Mouse (Mus musculus): ENCODE measurements around the gene Mob3b.

The Mob3b gene

GRCm38 (mm10) chr4:35034504-35035290 lies 122.6 kb downstream of the Mob3b start:
- TF ChIP-seq GATA4 (IDR thresholded peaks at IDR 0.05; ENCODE audit: insufficient replicate concordance, low read length): no peak

- TF ChIP-seq GATA4 (IDR thresholded peaks at IDR 0.05; ENCODE audit: insufficient replicate concordance, low read length): no peak
Observed at GRCm38 (mm10) chr4:35032758-35033157, 124.5 kb downstream of the Mob3b start.

GRCm38 (mm10) chr4:35031623-35032022 lies 125.7 kb downstream of the Mob3b start:
- no peak for TF ChIP-seq GATA4 (IDR thresholded peaks at IDR 0.05; ENCODE audit: insufficient replicate concordance, low read length)

- no peak for TF ChIP-seq GATA4 (IDR thresholded peaks at IDR 0.05; ENCODE audit: insufficient replicate concordance, low read length)
Observed at GRCm38 (mm10) chr4:35031141-35031540, 126.1 kb downstream of the Mob3b start.

- no peak for TF ChIP-seq GATA4 (IDR thresholded peaks at IDR 0.05; ENCODE audit: insufficient replicate concordance, low read length)
Observed at GRCm38 (mm10) chr4:35018416-35018815, 138.9 kb downstream of the Mob3b start.

- TF ChIP-seq GATA4 (IDR thresholded peaks at IDR 0.05; ENCODE audit: insufficient replicate concordance, low read length): no peak
Observed at GRCm38 (mm10) chr4:35012401-35013307, 144.6 kb downstream of the Mob3b start.

- no peak for TF ChIP-seq GATA4 (IDR thresholded peaks at IDR 0.05; ENCODE audit: insufficient replicate concordance, low read length)
Observed at GRCm38 (mm10) chr4:35006541-35007260, 150.6 kb downstream of the Mob3b start.

- TF ChIP-seq GATA4 (IDR thresholded peaks at IDR 0.05; ENCODE audit: insufficient replicate concordance, low read length): no peak
Observed at GRCm38 (mm10) chr4:35006056-35006455, 151.2 kb downstream of the Mob3b start.

- no peak for TF ChIP-seq GATA4 (IDR thresholded peaks at IDR 0.05; ENCODE audit: insufficient replicate concordance, low read length)
Observed at GRCm38 (mm10) chr4:35005068-35005769, 152.1 kb downstream of the Mob3b start.

- TF ChIP-seq GATA4 (IDR thresholded peaks at IDR 0.05; ENCODE audit: insufficient replicate concordance, low read length): no peak
Observed at GRCm38 (mm10) chr4:35004473-35004872, 152.8 kb downstream of the Mob3b start.

- TF ChIP-seq GATA4 (IDR thresholded peaks at IDR 0.05; ENCODE audit: insufficient replicate concordance, low read length): no peak
Observed at GRCm38 (mm10) chr4:35003550-35004326, 153.5 kb downstream of the Mob3b start.

- no peak for TF ChIP-seq GATA4 (IDR thresholded peaks at IDR 0.05; ENCODE audit: insufficient replicate concordance, low read length)
Observed at GRCm38 (mm10) chr4:34996616-34997015, 160.7 kb downstream of the Mob3b start.

- TF ChIP-seq GATA4 (IDR thresholded peaks at IDR 0.05; ENCODE audit: insufficient replicate concordance, low read length): no peak
Observed at GRCm38 (mm10) chr4:34993639-34993975, 163.7 kb downstream of the Mob3b start.
